Mouse (Mus musculus): Measurements from ENCODE around the gene Ccl25. TPM values are rescaled to one million over a fixed set of nuclear protein-coding genes. Genes with fewer than 3 reads are reported as not detected.

Gene Ccl25
- polyA plus RNA-seq, 1 experiment = not detected

DNA sequence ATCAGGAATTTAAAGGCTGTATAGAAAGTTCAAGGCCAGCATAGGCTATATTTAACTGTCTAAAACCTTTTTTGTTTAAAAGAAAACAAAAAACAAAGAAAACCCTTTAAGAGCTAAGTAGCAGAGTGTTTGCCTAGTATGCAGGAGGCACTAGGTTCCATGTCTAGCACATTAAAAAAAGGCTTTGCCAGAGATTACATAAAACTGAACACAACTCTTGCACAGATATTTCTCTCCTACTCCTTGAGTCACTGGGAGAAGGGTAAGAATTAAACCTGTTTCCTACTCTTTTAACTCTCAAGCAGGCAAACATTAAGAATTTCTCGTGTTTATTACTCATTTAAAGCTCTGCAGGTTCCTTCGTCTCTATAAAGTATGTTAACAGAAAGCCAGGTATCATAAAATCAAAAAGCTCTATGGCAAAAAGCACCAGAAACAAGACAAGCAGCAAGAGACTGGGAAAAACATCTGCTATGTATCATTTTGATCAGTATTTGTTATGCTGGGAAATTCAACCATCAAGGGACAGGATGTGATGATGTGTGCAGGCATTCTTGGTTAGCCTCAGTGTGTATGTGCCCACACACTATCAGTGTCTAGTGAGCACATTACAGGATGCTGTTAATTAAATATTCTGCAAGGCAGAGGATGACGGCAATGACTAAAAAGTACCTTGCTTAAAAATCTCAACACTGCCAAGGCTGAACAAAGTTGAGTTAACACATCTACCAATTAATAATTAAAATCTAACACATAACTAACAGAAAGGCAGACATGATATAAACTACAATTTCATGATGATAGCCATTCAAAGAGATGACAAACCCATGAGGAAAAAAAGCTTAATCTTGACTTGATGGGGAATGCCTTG, 11.5 kb upstream of the Ccl25 start:
- Histone ChIP-seq H3K4me3 (ENCODE audit: insufficient read depth, low read depth, low read length) (no peak overlapping the region), H3K4me1 (ENCODE audit: control insufficient read depth, insufficient read depth, low read length) (peaks cover 2% of the 10 kb centered on the region; the same call in 1 of the 2 replicates), H3K27ac (ENCODE audit: insufficient read depth, low read depth, low read length) (no peak overlapping the region)
- WGBS = 32% methylated on average over 3 of the region's 3 CpGs
- TF ChIP-seq POLR2A (IDR thresholded peaks at IDR 0.05; ENCODE audit: insufficient read depth, low read depth, low read length) (no peak), CTCF (IDR thresholded peaks at IDR 0.05; ENCODE audit: insufficient read depth, low read depth, low read length) (no peak)

- Histone ChIP-seq H3K4me3 (ENCODE audit: insufficient read depth, low read depth, low read length) (no peak overlapping the region), H3K4me1 (ENCODE audit: control insufficient read depth, insufficient read depth, low read length) (peaks cover 4% of the 10 kb centered on the region; the same call in 1 of the 2 replicates), H3K27ac (ENCODE audit: insufficient read depth, low read depth, low read length) (no peak overlapping the region)
- 65% methylated on average over 3 of the region's 3 CpGs for WGBS
- TF ChIP-seq POLR2A (IDR thresholded peaks at IDR 0.05; ENCODE audit: insufficient read depth, low read depth, low read length) (no peak), CTCF (IDR thresholded peaks at IDR 0.05; ENCODE audit: insufficient read depth, low read depth, low read length) (no peak)
These were observed 10.2 kb upstream of the Ccl25 start for GRCm38 (mm10) chr8:4314852-4315251.

- Histone ChIP-seq H3K27ac (ENCODE audit: insufficient read depth, low read depth, low read length) (no peak overlapping the region), H3K4me3 (ENCODE audit: insufficient read depth, low read depth, low read length) (no peak overlapping the region), H3K4me1 (ENCODE audit: control insufficient read depth, insufficient read depth, low read length) (peaks cover 9% of the 10 kb centered on the region)
- TF ChIP-seq CTCF (IDR thresholded peaks at IDR 0.05; ENCODE audit: insufficient read depth, low read depth, low read length) = no peak
- no peak for TF ChIP-seq POLR2A (IDR thresholded peaks at IDR 0.05; ENCODE audit: insufficient read depth, low read depth, low read length)
- WGBS = 79% methylated on average over 5 of the region's 5 CpGs
These were observed 6.9 kb upstream of the Ccl25 start for GRCm38 (mm10) chr8:4318124-4318523.

DNA sequence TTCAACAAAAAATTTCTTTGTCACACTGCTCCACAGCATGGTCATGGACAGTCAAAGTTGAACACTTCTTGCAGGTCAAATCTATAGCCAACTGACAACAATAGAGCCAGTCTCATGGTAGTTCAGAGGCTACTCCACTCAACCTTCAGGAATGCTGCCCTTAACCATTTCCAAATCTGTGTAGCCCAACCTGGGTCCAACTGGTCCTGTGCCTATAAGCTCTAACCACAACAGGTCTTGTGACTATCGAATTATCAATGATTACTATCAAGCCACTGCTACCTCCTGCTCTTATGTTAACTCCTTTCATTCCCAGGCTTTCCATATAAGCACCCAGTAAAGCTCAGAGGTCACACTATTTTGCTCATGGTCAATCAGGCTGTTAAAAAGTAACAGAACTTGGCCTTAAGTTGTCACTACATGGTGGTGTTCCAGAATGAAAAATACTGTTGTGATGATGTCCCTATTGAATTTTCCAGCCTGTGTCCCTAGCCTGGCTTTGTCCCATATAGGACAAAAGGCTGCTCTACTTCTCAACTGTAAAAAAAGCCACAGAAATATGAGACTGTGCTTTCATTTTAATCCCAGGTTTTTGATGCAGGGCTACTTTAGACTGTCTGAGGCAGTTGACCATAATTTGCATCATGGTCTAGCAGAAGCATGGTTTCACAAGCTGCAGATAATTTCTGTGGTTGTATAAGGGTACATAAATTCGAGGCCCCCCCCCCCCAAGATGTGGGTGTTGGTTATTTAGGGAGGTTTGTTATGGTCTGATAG, 6.0 kb upstream of the Ccl25 start:
- H3K4me1 ChIP-seq (ENCODE audit: control insufficient read depth, insufficient read depth, low read length) = peaks cover 9% of the 10 kb centered on the region
- no peak for TF ChIP-seq CTCF (IDR thresholded peaks at IDR 0.05; ENCODE audit: insufficient read depth, low read depth, low read length)
- TF ChIP-seq POLR2A (IDR thresholded peaks at IDR 0.05; ENCODE audit: insufficient read depth, low read depth, low read length) = no peak
- 79% methylated on average over 2 of the region's 2 CpGs for WGBS
- H3K4me3 ChIP-seq (ENCODE audit: insufficient read depth, low read depth, low read length) = no peak overlapping the region
- no peak overlapping the region for H3K27ac ChIP-seq (ENCODE audit: insufficient read depth, low read depth, low read length)

DNA sequence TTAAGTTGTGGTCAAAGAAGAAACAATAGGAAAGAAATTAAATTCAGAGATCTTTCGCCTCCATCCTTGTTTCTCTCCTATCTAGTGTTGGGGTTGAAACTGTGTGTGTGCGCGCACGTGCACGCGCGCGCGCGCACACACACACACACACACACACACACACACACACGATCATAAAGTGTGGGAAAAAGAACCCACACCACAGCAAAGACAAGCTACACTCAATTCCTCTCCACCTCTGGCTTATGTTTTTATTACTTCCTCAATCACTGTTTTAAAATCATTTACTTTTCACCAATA, 5.5 kb upstream of the Ccl25 start:
- 95% methylated on average over 11 of the region's 11 CpGs for WGBS
- H3K4me1 ChIP-seq (ENCODE audit: control insufficient read depth, insufficient read depth, low read length) = peaks cover 8% of the 10 kb centered on the region
- no peak overlapping the region for H3K27ac ChIP-seq (ENCODE audit: insufficient read depth, low read depth, low read length)
- TF ChIP-seq CTCF (IDR thresholded peaks at IDR 0.05; ENCODE audit: insufficient read depth, low read depth, low read length) (no peak), POLR2A (IDR thresholded peaks at IDR 0.05; ENCODE audit: insufficient read depth, low read depth, low read length) (no peak)
- H3K4me3 ChIP-seq (ENCODE audit: insufficient read depth, low read depth, low read length) = no peak overlapping the region

DNA sequence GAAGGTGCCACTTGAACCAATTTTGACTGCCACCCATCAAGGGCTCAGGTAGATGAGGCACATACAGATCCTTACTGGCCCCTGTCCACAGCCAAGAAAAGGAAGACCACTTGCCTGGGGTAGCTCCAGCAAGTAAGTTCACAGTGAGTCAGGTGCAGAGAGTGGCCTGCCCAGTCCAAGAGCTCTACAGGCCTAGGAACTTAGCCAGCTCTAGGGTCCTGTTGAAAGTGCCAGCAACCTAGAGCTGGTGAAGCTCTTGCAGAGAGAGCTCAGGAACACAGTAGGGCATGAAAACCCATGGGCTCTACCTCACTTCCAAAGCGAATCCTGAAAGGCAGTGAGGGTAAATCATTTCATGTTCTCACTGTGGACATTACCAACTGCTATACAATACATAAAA, 4.6 kb upstream of the Ccl25 start:
- Histone ChIP-seq H3K4me1 (ENCODE audit: control insufficient read depth, insufficient read depth, low read length) (peaks cover 7% of the 10 kb centered on the region), H3K4me3 (ENCODE audit: insufficient read depth, low read depth, low read length) (no peak overlapping the region), H3K27ac (ENCODE audit: insufficient read depth, low read depth, low read length) (no peak overlapping the region)
- TF ChIP-seq POLR2A (IDR thresholded peaks at IDR 0.05; ENCODE audit: insufficient read depth, low read depth, low read length) = no peak
- no peak for TF ChIP-seq CTCF (IDR thresholded peaks at IDR 0.05; ENCODE audit: insufficient read depth, low read depth, low read length)
- WGBS = 79% methylated on average over 1 of the region's 1 CpGs

- H3K27ac ChIP-seq (ENCODE audit: insufficient read depth, low read depth, low read length) = no peak overlapping the region
- no peak for TF ChIP-seq POLR2A (IDR thresholded peaks at IDR 0.05; ENCODE audit: insufficient read depth, low read depth, low read length)
- no peak for TF ChIP-seq CTCF (IDR thresholded peaks at IDR 0.05; ENCODE audit: insufficient read depth, low read depth, low read length)
These were observed 4.0 kb upstream of the Ccl25 start for GRCm38 (mm10) chr8:4321031-4321430.

GRCm38 (mm10) chr8:4322470-4322869, 2.5 kb upstream of the Ccl25 start:
- peaks cover 7% of the 10 kb centered on the region for H3K4me1 ChIP-seq (ENCODE audit: control insufficient read depth, insufficient read depth, low read length)
- 34% methylated on average over 2 of the region's 2 CpGs for WGBS
- no peak overlapping the region for H3K27ac ChIP-seq (ENCODE audit: insufficient read depth, low read depth, low read length)
- H3K4me3 ChIP-seq (ENCODE audit: insufficient read depth, low read depth, low read length) = no peak overlapping the region
- no peak for TF ChIP-seq POLR2A (IDR thresholded peaks at IDR 0.05; ENCODE audit: insufficient read depth, low read depth, low read length)
- TF ChIP-seq CTCF (IDR thresholded peaks at IDR 0.05; ENCODE audit: insufficient read depth, low read depth, low read length) = no peak

More at GRCm38 (mm10) chr8:4321031-4321430, 4.0 kb upstream of the Ccl25 start:
- Histone ChIP-seq H3K4me3 (ENCODE audit: insufficient read depth, low read depth, low read length) (no peak overlapping the region), H3K4me1 (ENCODE audit: control insufficient read depth, insufficient read depth, low read length) (peaks cover 7% of the 10 kb centered on the region)
- WGBS = 31% methylated on average over 2 of the region's 2 CpGs

DNA sequence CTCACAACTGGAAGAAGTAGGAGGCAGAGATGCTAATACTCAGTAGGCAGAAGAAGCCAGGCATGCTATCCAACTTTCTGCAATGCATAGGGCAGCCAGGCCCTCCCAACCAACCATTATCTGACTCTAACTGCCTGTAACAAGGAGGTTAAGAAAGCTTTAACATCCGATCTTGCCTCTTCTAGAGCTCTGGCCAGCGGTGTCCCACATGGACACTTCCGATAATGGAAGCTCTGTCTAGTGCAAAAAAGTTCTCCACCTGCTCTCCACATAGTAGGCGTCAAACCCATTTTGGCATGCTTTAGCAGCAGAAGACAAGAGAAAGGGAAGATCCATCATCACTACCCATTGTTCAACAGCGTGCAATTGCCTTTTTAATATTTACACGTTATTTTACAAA, 1.1 kb upstream of the Ccl25 start:
- Histone ChIP-seq H3K4me1 (ENCODE audit: control insufficient read depth, insufficient read depth, low read length) (peaks cover 7% of the 10 kb centered on the region), H3K4me3 (ENCODE audit: insufficient read depth, low read depth, low read length) (peak overlapping the region; percentile 100), H3K27ac (ENCODE audit: insufficient read depth, low read depth, low read length) (no peak overlapping the region)
- under 1% methylated on average over 6 of the region's 6 CpGs for WGBS
- TF ChIP-seq CTCF (IDR thresholded peaks at IDR 0.05; ENCODE audit: insufficient read depth, low read depth, low read length) (no peak), POLR2A (IDR thresholded peaks at IDR 0.05; ENCODE audit: insufficient read depth, low read depth, low read length) (no peak)
